Mouse (Mus musculus): ENCODE results near the gene Ralgps1. TPM values are rescaled to one million over a fixed set of nuclear protein-coding genes. Genes with fewer than 3 reads are reported as not detected.
A peak's percentile ranks its signal among the peaks of the same experiment; 100 is the strongest.

Ralgps1 gene
- total and polyA plus RNA-seq, 3 experiments, result 0.62 to 2.1 (median 1.5) TPM

DNA sequence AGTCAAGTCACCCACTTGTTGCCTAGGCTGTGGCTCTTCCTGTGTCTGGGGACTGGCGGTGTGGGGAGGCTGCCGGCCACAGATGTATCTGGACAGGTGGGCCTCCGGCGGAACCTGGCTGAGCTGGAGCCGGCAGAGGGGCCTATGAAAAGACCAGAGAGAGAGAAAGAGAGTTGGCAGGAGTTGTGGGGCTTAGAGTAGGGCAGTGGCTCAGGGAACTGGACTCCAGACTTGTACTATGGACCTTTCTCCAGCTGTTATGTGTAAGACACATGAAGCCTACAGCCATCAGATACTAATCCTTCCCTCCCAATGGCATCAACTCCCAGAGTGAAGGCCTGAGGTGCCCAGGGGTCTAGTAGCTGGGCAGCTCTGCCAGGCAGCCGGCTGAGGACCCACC is 212.4 kb downstream of the Ralgps1 start:
- dilution Hi-C loops (cut with MboI; ENCODE audit: extremely low pct_ligation_motif_present, extremely low pct_unique_long_range_greater_than_20kb, low sequenced_read_pairs) (no loop called here), in situ Hi-C loops (cut with MboI; ENCODE audit: low pct_ligation_motif_present, low pct_unique_long_range_greater_than_20kb, low sequenced_read_pairs) (loop anchor here (5.0 kb wide), 3 partner anchors 73 to 243 kb away; no protein-coding TSS in a partner anchor)
- Histone ChIP-seq H3K4me2 (ENCODE audit: insufficient read depth, low read depth, poor library complexity, severe bottlenecking) (no peak overlapping the region), H3K4me1 (ENCODE audit: control insufficient read depth in 1 of 2, insufficient read depth in 2 of 2) (peaks cover 0 to 19% of the 10 kb centered on the region in 2 experiments; a peak in 2 of 4 replicates), H3K4me3 (replicated peaks in 1 of 3; ENCODE audit: low read depth in 2 of 3, low read length in 2 of 3, poor library complexity in 1 of 3) (no peak overlapping the region), H3K36me3 (replicated peaks in 1 of 2; ENCODE audit: control insufficient read depth in 1 of 2, insufficient read depth in 1 of 2, low read length in 1 of 2) (peaks cover 0 to 6% of the 10 kb centered on the region in 2 experiments), H3K9me3 (replicated peaks; ENCODE audit: low read length) (no peaks in the 10 kb centered on the region), H3K79me2 (replicated peaks; ENCODE audit: control insufficient read depth, extremely low read depth, insufficient read depth, poor library complexity, severe bottlenecking) (no peaks in the 10 kb centered on the region), H3K27me3 (replicated peaks) (no peaks in the 10 kb centered on the region), H3K9ac (ENCODE audit: insufficient read depth, low read depth) (no peak overlapping the region), H3K27ac (ENCODE audit: insufficient read depth, low read depth) (no peak overlapping the region)
- no peak for DNase-seq (ENCODE audit: extremely low read depth)
- TF ChIP-seq SMC3 (IDR thresholded peaks at IDR 0.05; ENCODE audit: low read depth, low read length) (no peak), MAX (IDR thresholded peaks at IDR 0.05; ENCODE audit: low read length) (no peak), POLR2A (IDR thresholded peaks at IDR 0.05; ENCODE audit: low read depth, low read length) (no peak)

DNA sequence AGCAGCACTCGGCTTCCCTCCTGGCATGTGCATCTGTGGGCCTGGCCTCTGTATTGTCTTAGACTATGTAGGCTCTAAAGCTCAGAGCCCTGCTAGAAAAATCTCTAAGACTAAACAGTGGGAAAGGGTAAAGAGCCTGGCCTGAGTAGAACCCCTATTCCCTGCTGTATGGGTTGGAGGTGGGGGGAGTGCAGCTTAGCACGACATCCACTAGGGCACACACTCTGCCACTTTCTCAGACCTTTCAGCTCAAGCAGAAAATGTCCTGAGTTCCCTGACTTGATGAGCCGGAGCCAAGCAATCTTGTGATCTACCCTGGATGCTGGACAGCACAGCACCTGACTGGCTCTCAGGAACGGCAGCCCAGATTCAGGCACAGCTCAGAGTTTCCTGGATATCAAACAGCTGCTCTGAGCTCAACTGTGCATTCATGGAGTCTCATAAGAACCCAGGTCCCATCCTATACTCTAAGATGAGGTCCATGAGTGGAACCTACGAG is 215.0 kb downstream of the Ralgps1 start:
- TF ChIP-seq BHLHE40 (IDR thresholded peaks at IDR 0.05; ENCODE audit: low read depth, low read length), result no peak
- TF ChIP-seq SIN3A (IDR thresholded peaks at IDR 0.05; ENCODE audit: low read length), result no peak
- TF ChIP-seq RCOR1 (conservative IDR thresholded peaks at IDR 0.05; ENCODE audit: low read depth, low read length), result no peak
- TF ChIP-seq ZNF384 (IDR thresholded peaks at IDR 0.05; ENCODE audit: low read depth, low read length), result no peak
- no peak for TF ChIP-seq ZMIZ1 (IDR thresholded peaks at IDR 0.05; ENCODE audit: low read depth, low read length)
- TF ChIP-seq CHD1 (IDR thresholded peaks at IDR 0.05; ENCODE audit: low read depth, low read length), result no peak
- no peak for TF ChIP-seq IRF4 (IDR thresholded peaks at IDR 0.05; ENCODE audit: low read depth, low read length)
- in situ Hi-C loops (cut with MboI; ENCODE audit: low pct_ligation_motif_present, low pct_unique_long_range_greater_than_20kb, low sequenced_read_pairs) (loop anchor here (5.0 kb wide), 3 partner anchors 76 to 246 kb away; no protein-coding TSS in a partner anchor), dilution Hi-C loops (cut with MboI; ENCODE audit: extremely low pct_ligation_motif_present, extremely low pct_unique_long_range_greater_than_20kb, low sequenced_read_pairs) (no loop called here)
- peaks cover 0 to 19% of the 10 kb centered on the region in 2 experiments; a peak in 2 of 4 replicates for H3K4me1 ChIP-seq (ENCODE audit: control insufficient read depth in 1 of 2, insufficient read depth in 2 of 2)
- no peak for DNase-seq (ENCODE audit: extremely low read depth)
- H3K27me3 ChIP-seq (replicated peaks), result no peaks in the 10 kb centered on the region
- H3K36me3 ChIP-seq (replicated peaks in 1 of 2; ENCODE audit: control insufficient read depth in 1 of 2, insufficient read depth in 1 of 2, low read length in 1 of 2), result peaks cover 0 to 6% of the 10 kb centered on the region in 2 experiments
- H3K9me3 ChIP-seq (replicated peaks; ENCODE audit: low read length), result no peaks in the 10 kb centered on the region
- no peaks in the 10 kb centered on the region for H3K79me2 ChIP-seq (replicated peaks; ENCODE audit: control insufficient read depth, extremely low read depth, insufficient read depth, poor library complexity, severe bottlenecking)
- no peak overlapping the region for H3K9ac ChIP-seq (ENCODE audit: insufficient read depth, low read depth)
- no peak overlapping the region for H3K4me2 ChIP-seq (ENCODE audit: insufficient read depth, low read depth, poor library complexity, severe bottlenecking)
- no peak overlapping the region for H3K4me3 ChIP-seq (replicated peaks in 1 of 3; ENCODE audit: low read depth in 2 of 3, low read length in 2 of 3, poor library complexity in 1 of 3)
- no peak overlapping the region for H3K27ac ChIP-seq (ENCODE audit: insufficient read depth, low read depth)

DNA sequence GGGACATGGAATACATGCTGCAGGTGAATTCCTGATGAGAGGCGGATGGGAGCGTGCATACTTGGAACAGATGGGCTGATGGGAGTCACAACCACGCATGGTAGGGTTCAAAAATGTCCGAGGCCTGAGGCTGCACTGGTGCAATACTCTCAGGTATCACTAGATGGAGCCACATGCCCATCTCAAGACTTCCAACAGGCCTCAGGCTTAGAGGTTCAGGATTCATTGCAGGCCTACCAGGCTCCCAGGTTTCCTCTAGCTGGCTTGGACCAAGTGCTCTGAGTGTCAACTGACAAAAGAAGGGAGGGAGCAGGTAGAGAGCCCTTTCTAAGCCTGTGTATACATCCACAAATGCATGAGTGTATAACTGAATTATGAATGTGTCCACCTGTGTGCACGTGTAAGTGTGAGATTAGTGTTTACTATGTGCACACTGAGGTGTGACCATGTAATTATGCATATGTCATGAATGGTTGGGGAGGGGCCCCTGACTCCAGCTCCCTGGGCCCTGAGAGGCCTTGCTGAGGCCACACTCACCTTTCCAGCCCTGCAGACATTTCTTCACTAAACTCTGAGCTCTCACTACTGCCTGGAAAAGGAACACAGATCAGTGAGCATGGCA is 216.4 kb downstream of the Ralgps1 start:
- H3K9ac ChIP-seq (ENCODE audit: insufficient read depth, low read depth), result no peak overlapping the region
- peak; percentile 69 for DNase-seq (ENCODE audit: extremely low read depth)
- H3K4me1 ChIP-seq (ENCODE audit: control insufficient read depth in 1 of 2, insufficient read depth in 2 of 2), result peaks cover 0 to 12% of the 10 kb centered on the region in 2 experiments; a peak in 2 of 4 replicates
- H3K27ac ChIP-seq (ENCODE audit: insufficient read depth, low read depth), result no peak overlapping the region
- H3K4me3 ChIP-seq (replicated peaks in 1 of 3; ENCODE audit: low read depth in 2 of 3, low read length in 2 of 3, poor library complexity in 1 of 3), result no peak overlapping the region
- peaks cover 0 to 5% of the 10 kb centered on the region in 2 experiments for H3K36me3 ChIP-seq (replicated peaks in 1 of 2; ENCODE audit: control insufficient read depth in 1 of 2, insufficient read depth in 1 of 2, low read length in 1 of 2)
- H3K4me2 ChIP-seq (ENCODE audit: insufficient read depth, low read depth, poor library complexity, severe bottlenecking), result no peak overlapping the region
- in situ Hi-C loops (cut with MboI; ENCODE audit: low pct_ligation_motif_present, low pct_unique_long_range_greater_than_20kb, low sequenced_read_pairs) (loop anchor here (5.0 kb wide), 3 partner anchors 77 to 247 kb away; no protein-coding TSS in a partner anchor), dilution Hi-C loops (cut with MboI; ENCODE audit: extremely low pct_ligation_motif_present, extremely low pct_unique_long_range_greater_than_20kb, low sequenced_read_pairs) (no loop called here)
- no peaks in the 10 kb centered on the region for H3K27me3 ChIP-seq (replicated peaks)
- H3K79me2 ChIP-seq (replicated peaks; ENCODE audit: control insufficient read depth, extremely low read depth, insufficient read depth, poor library complexity, severe bottlenecking), result no peaks in the 10 kb centered on the region
- no peaks in the 10 kb centered on the region for H3K9me3 ChIP-seq (replicated peaks; ENCODE audit: low read length)
- TF ChIP-seq RCOR1 (conservative IDR thresholded peaks at IDR 0.05; ENCODE audit: low read depth, low read length) (no peak), ZC3H11A (IDR thresholded peaks at IDR 0.05; ENCODE audit: low read depth, low read length) (peak; percentile 74), SMC3 (IDR thresholded peaks at IDR 0.05; ENCODE audit: low read depth, low read length) (peak; percentile 90), PAX5 (IDR thresholded peaks at IDR 0.05; ENCODE audit: low read length) (no peak), ZKSCAN1 (IDR thresholded peaks at IDR 0.05; ENCODE audit: borderline replicate concordance, low read depth, low read length) (no peak), MAZ (IDR thresholded peaks at IDR 0.05; ENCODE audit: low read depth, low read length) (no peak), TBP (conservative IDR thresholded peaks at IDR 0.05; ENCODE audit: low read depth, low read length) (no peak), JUND (conservative IDR thresholded peaks at IDR 0.05; ENCODE audit: low read depth, low read length) (0 out of 2 replicates have a peak, but pooled peaks have one; percentile 25), UBTF (IDR thresholded peaks at IDR 0.05; ENCODE audit: low read depth, low read length) (no peak), ELF1 (IDR thresholded peaks at IDR 0.05; ENCODE audit: low read depth, low read length) (no peak), POLR2A (IDR thresholded peaks at IDR 0.05; ENCODE audit: low read depth, low read length) (no peak), NRF1 (IDR thresholded peaks at IDR 0.05; ENCODE audit: low read depth, low read length) (no peak), USF1 (IDR thresholded peaks at IDR 0.05; ENCODE audit: low read depth, low read length) (no peak), MYC (IDR thresholded peaks at IDR 0.05; ENCODE audit: low read depth, low read length) (0 out of 2 replicates have a peak, but pooled peaks have one; percentile 24), CTCF (conservative IDR thresholded peaks at IDR 0.05 in 1 of 2, IDR thresholded peaks at IDR 0.05 in 1 of 2; ENCODE audit: low read depth in 2 of 2, low read length in 2 of 2) (peak; percentile 96), MAFK (IDR thresholded peaks at IDR 0.05; ENCODE audit: insufficient replicate concordance, low read length) (no peak), HCFC1 (IDR thresholded peaks at IDR 0.05; ENCODE audit: low read depth, low read length) (no peak), CHD1 (IDR thresholded peaks at IDR 0.05; ENCODE audit: low read depth, low read length) (no peak)

Measured in CH12.LX (cell line).